Mouse (Mus musculus) cortical plate, adult 2 months (tissue): ENCODE results near the gene Ifi47. TPM values are rescaled to one million over a fixed set of nuclear protein-coding genes. Genes with fewer than 3 reads are reported as not detected.

Source experiments
- H3K27ac ChIP-seq: fragments of 200-500 bp; 2 replicates; pipeline ENCODE4 v1.5.1; 2012; ENCODE audit warnings: low read length, control low read depth, inconsistent platforms; ENCODE audit not compliant: insufficient read depth
- H3K4me1 ChIP-seq: fragments of 200-500 bp; 2 replicates; pipeline ENCODE4 v1.6.1; 2011; ENCODE audit warnings: low read length; ENCODE audit not compliant: control insufficient read depth, insufficient read depth
- H3K4me3 ChIP-seq: fragments of 200-500 bp; 2 replicates; pipeline ENCODE4 v1.5.1; 2011; ENCODE audit warnings: mild to moderate bottlenecking, low read length, control low read depth; ENCODE audit not compliant: insufficient read depth
- CTCF ChIP-seq: fragments of 200-500 bp; IDR thresholded peaks from 2 replicates; pipeline ENCODE4 v1.5.1; 2011; ENCODE audit warnings: mild to moderate bottlenecking, control low read depth, low read length; ENCODE audit not compliant: insufficient read depth; ENCODE audit errors: extremely low read depth
- POLR2A ChIP-seq: fragments of 200-500 bp; IDR thresholded peaks from 2 replicates; pipeline ENCODE4 v1.6.1; 2011; ENCODE audit warnings: mild to moderate bottlenecking, low read length, control low read depth; ENCODE audit not compliant: insufficient read depth; ENCODE audit errors: extremely low read depth
- polyA plus RNA-seq: library from polyadenylated mRNA; depleted of rRNA; stranded (reverse); fragments of >200 nt; gene quantifications from 2 replicates; pipeline ENCODE4 v1.2.3, GENCODE M21; 2012; rRNA removed

The Ifi47 gene
- polyA plus RNA-seq, 1 experiment, result 2.3 TPM

DNA sequence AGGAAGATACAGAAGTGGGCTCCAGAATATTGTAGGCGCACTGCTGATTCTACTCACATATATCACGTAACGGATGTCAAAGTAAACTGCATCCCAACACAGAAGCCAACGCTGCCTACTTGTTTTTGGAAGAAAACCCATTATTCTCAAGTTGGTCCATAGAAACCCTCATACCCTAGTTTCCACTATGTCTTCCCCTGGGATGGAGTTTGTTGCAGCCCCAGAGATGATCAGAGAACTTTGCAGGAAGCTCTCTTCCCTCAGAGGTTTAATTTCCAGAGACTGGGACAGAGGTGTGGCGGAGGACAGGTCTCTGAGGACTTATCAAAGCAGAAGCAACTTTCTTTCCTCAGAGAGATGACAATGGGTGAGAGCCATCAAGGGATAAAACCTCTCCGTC lies 65.6 kb downstream of the Ifi47 start, which contains the start of gene Olfr1395:
Gene Olfr1395 (plus strand): TSS at position 301 of the 400 bp plus-strand sequence.
- no peak within 1 kb of the TSS for H3K27ac ChIP-seq
- no peak within 1 kb of the TSS for H3K4me3 ChIP-seq
- TF ChIP-seq CTCF (no peak), POLR2A (no peak)
- H3K4me1 ChIP-seq, result no peaks in the 10 kb centered on the region

Other genes with a start within 250 kb of the Ifi47 start
- 33.8 and 40.1 TPM in 2 replicates for gene Gm12184, start 249.9 kb upstream of the Ifi47 start, polyA plus RNA-seq
- 9.5 and 11.4 TPM in 2 replicates for gene Irgm1, start 204.9 kb upstream of the Ifi47 start, polyA plus RNA-seq
- gene Gm5431, start 174.4 kb upstream of the Ifi47 start, polyA plus RNA-seq, result 0.19 and 0.23 TPM in 2 replicates
- 1.8 TPM in 2 replicates for gene Psme2b, start 130.4 kb upstream of the Ifi47 start, polyA plus RNA-seq
- gene Olfr56, start 97.7 kb upstream of the Ifi47 start, polyA plus RNA-seq, result 0.06 and 0.10 TPM in 2 replicates
- 0.42 and 0.57 TPM in 2 replicates for gene 9930111J21Rik1, start 97.2 kb upstream of the Ifi47 start, polyA plus RNA-seq
- gene Gm12185, start 84.4 kb upstream of the Ifi47 start, polyA plus RNA-seq, result 0.08 and 0.19 TPM in 2 replicates
- 1.0 and 1.6 TPM in 2 replicates for gene Tgtp1, start 82.4 kb upstream of the Ifi47 start, polyA plus RNA-seq
- 1.6 and 1.9 TPM in 2 replicates for gene 9930111J21Rik2, start 25.3 kb upstream of the Ifi47 start, polyA plus RNA-seq
- 1.4 and 2.4 TPM in 2 replicates for gene Tgtp2, start 12.4 kb upstream of the Ifi47 start, polyA plus RNA-seq
- not detected in 2 replicates for gene Olfr1396, start 38.3 kb downstream of the Ifi47 start, polyA plus RNA-seq
- gene Olfr1395, start 65.7 kb downstream of the Ifi47 start, polyA plus RNA-seq, result 0.04 TPM in 1 of 2 replicates, not detected in the other
- gene Olfr1394, start 77.8 kb downstream of the Ifi47 start, polyA plus RNA-seq, result not detected in 2 replicates
- gene Btnl9, start 110.6 kb downstream of the Ifi47 start, polyA plus RNA-seq, result 0.04 TPM in 1 of 2 replicates, not detected in the other
- gene Zfp62, start 126.7 kb downstream of the Ifi47 start, polyA plus RNA-seq, result 22.1 and 25.0 TPM in 2 replicates
- 68.1 and 73.7 TPM in 2 replicates for gene Mgat1, start 167.6 kb downstream of the Ifi47 start, polyA plus RNA-seq
- gene Olfr1393, start 201.7 kb downstream of the Ifi47 start, polyA plus RNA-seq, result 0.15 and 0.73 TPM in 2 replicates
- 0.04 and 0.17 TPM in 2 replicates for gene Olfr1392, start 208.7 kb downstream of the Ifi47 start, polyA plus RNA-seq
- not detected in 2 replicates for gene Olfr10, start 228.2 kb downstream of the Ifi47 start, polyA plus RNA-seq
- gene Olfr1391, start 246.2 kb downstream of the Ifi47 start, polyA plus RNA-seq, result not detected in 2 replicates